Mouse (Mus musculus) forebrain, embryonic 14.5 days (tissue): ENCODE results near the gene Aqp12. TPM values are rescaled to one million over a fixed set of nuclear protein-coding genes. Genes with fewer than 3 reads are reported as not detected.

ENCODE experiments used
- ATAC-seq: fragments of 200-750 bp; cut with Nextera tagmentation; 2 replicates; pipeline ENCODE4 v1.8.0; 2017; ENCODE audit warnings: mild to moderate bottlenecking, moderate library complexity
- DNase-seq: peaks from one replicate; pipeline ENCODE4 v3.0.0-alpha.2; 2015; ENCODE audit warnings: low spot score
- H3K27ac ChIP-seq: fragments of 300-500 bp; sonication (generic); 2 replicates; pipeline ENCODE4 v1.5.1; 2014; ENCODE audit warnings: low read depth, mild to moderate bottlenecking, control low read depth, low read length, moderate library complexity
- H3K27me3 ChIP-seq: fragments of 300-500 bp; sonication (generic); replicated peaks from 2 replicates; pipeline ENCODE4 v1.6.1; 2014; ENCODE audit warnings: low read length, control low read depth, mixed read lengths; ENCODE audit not compliant: control insufficient read depth, insufficient read depth
- H3K36me3 ChIP-seq: fragments of 300-500 bp; sonication (generic); 2 replicates; pipeline ENCODE4 v1.6.1; 2014; ENCODE audit warnings: low read length, control low read depth; ENCODE audit not compliant: control insufficient read depth, insufficient read depth
- H3K4me1 ChIP-seq: fragments of 300-500 bp; sonication (generic); 2 replicates; pipeline ENCODE4 v1.6.1; 2014; ENCODE audit warnings: antibody characterized with exemption, low read length, control low read depth; ENCODE audit not compliant: control insufficient read depth, insufficient read depth
- H3K4me2 ChIP-seq: fragments of 300-500 bp; sonication (generic); 2 replicates; pipeline ENCODE4 v1.6.1; 2014; ENCODE audit warnings: mild to moderate bottlenecking, control low read depth, low read length
- H3K4me3 ChIP-seq: fragments of 300-500 bp; sonication (generic); 2 replicates; pipeline ENCODE4 v1.5.1; 2014; ENCODE audit warnings: low read depth, low read length, control low read depth
- H3K9ac ChIP-seq: fragments of 300-500 bp; sonication (generic); 2 replicates; pipeline ENCODE4 v1.6.1; 2014; ENCODE audit warnings: mild to moderate bottlenecking, low read length, control low read depth, moderate library complexity
- H3K9me3 ChIP-seq: fragments of 300-500 bp; sonication (generic); replicated peaks from 2 replicates; pipeline ENCODE4 v1.6.1; 2016; ENCODE audit warnings: low read length, control low read depth, mixed read lengths; ENCODE audit not compliant: control insufficient read depth
- WGBS: fragments of 180-500 bp; shearing (Covaris S2); extraction: QIAGEN DNeasy Blood & Tissue Kit; methylation state at CpG from one replicate; pipeline ENCODE4 v1.1.7; 2014; 5-methylcytosine and 5-hydroxymethylcytosine counted together
- polyA plus RNA-seq: library from polyadenylated mRNA; unstranded; fragments of >200 nt; fragmentation: Nextera tagmentation; extraction: Ambion mirVana; gene quantifications from 2 replicates; pipeline ENCODE4 v1.2.1, GENCODE M21; 2014

Gene Aqp12
- polyA plus RNA-seq, 1 experiment from 2014 or later: not detected

DNA sequence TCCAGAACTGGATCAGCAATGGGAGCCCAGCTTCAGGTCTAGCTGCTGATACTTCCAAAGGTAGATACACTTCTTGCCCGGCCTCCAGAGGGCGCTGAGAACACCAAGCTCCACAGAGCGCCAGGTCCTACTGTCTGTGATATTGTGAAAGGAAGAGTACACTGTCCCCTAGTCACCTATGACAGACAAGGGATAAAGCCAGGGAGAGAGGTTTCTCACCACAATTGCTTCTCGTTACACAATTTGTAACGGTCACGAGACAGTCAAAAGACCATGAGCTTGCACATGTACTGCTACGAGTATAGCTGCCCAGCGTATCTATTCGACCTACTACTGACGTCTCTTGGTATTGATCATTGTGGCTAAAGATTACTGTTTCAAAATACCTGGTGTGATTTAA is 23.3 kb downstream of the Aqp12 start:
- Histone ChIP-seq H3K4me3 (no peak overlapping the region), H3K9ac (no peak overlapping the region), H3K36me3 (peaks cover 96% of the 10 kb centered on the region), H3K4me1 (no peaks in the 10 kb centered on the region), H3K4me2 (no peak overlapping the region), H3K27ac (no peak overlapping the region), H3K9me3 (no peaks in the 10 kb centered on the region), H3K27me3 (no peaks in the 10 kb centered on the region)
- ATAC-seq (no peak), DNase-seq (no peak)
- 98% methylated on average over 10 of the region's 10 CpGs for WGBS

DNA sequence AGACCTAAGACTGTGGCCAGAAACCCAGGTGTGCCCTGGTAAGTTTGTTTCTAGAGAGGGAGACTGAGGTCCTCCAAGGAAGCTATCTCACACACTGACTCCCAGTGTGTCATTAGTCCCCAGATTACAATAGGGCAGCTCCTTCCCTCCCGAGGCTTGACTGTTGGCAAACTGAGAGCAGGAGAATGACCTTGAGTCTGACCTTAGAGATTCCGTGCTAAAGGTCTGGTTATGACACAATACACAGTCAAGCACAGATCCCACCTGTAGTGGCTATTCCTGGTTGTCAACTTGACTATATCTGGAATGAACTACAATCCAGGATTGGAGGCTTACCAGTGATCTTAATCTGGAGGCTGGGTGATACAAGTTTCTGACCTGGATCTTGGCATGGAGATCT is 23.9 kb downstream of the Aqp12 start:
- Histone ChIP-seq H3K27ac (no peak overlapping the region), H3K4me3 (no peak overlapping the region), H3K4me2 (no peak overlapping the region), H3K9me3 (no peaks in the 10 kb centered on the region), H3K27me3 (no peaks in the 10 kb centered on the region), H3K9ac (no peak overlapping the region), H3K36me3 (peaks cover 96% of the 10 kb centered on the region), H3K4me1 (no peaks in the 10 kb centered on the region)
- ATAC-seq (no peak), DNase-seq (no peak)
- WGBS: 82% methylated on average over 2 of the region's 2 CpGs

DNA sequence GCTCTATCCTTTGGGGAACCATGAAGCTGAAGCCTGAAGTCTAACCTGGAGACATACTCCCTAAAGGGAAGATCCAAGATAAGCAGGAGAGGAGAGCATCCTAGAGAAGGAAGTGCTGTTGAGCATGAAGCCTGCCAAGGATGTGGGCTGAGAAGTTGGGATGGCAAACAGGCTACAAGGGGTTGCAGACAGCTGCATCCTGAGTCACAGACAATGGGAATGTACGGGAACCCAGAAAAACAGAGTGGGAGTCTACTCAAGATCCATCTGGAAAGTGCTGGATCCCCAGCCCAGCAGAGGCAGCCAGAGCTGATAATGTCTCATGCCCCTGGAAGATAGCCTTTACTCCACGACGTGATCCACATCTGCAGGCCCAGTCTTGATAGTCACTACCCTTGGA is 25.1 kb downstream of the Aqp12 start:
- Histone ChIP-seq H3K4me1 (no peaks in the 10 kb centered on the region), H3K36me3 (peaks cover 96% of the 10 kb centered on the region), H3K4me2 (no peak overlapping the region), H3K9me3 (no peaks in the 10 kb centered on the region), H3K4me3 (no peak overlapping the region), H3K27ac (no peak overlapping the region), H3K9ac (no peak overlapping the region), H3K27me3 (no peaks in the 10 kb centered on the region)
- no peak for DNase-seq
- no peak for ATAC-seq
- 100% methylated on average over 3 of the region's 3 CpGs for WGBS

DNA sequence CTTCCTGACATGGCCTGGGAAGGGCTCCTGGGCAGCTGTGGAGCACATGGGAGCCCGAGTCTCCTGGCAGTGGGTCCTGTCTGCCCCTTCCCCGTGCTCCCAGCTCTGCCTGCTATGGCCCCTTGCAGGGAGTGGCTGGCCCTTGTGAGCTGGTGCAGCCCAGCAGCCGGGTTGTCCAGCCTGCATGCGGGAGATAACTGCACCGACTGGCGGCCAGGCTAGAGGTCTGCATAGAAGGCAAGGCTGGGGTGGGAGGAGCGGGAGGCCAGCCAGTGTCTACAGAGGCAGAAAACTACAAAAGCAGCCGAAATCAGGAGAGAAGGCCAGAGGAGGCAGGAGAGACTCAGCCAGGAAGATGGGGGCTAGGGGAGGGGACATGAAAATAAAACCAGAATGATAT is 27.9 kb downstream of the Aqp12 start:
- Histone ChIP-seq H3K36me3 (peaks cover 98% of the 10 kb centered on the region), H3K4me1 (no peaks in the 10 kb centered on the region), H3K9ac (no peak overlapping the region), H3K4me2 (no peak overlapping the region), H3K27ac (no peak overlapping the region), H3K27me3 (no peaks in the 10 kb centered on the region), H3K9me3 (no peaks in the 10 kb centered on the region), H3K4me3 (no peak overlapping the region)
- no peak for ATAC-seq
- 71% methylated on average over 8 of the region's 8 CpGs for WGBS
- DNase-seq: no peak

DNA sequence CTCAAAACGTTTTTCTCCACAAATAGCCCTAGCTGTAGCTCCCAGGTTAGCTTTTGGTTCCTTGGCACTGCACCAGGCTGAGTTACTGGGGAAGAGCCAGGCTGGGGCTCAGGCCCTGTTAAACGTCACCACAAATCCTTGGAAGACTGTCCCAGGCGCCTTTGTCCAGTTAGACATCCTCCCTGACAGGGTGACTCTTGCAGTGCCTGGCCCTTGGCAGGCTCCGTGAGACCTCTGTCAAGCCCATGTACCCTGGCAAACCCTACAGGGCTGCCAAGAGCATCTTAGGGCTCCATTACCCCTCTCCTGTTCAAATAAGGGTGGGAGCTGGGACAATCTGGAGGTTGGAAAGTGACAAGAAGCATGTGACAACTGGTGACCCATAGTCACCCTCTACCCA is 29.8 kb downstream of the Aqp12 start:
- Histone ChIP-seq H3K4me2 (no peak overlapping the region), H3K4me3 (no peak overlapping the region), H3K27me3 (no peaks in the 10 kb centered on the region), H3K27ac (no peak overlapping the region), H3K9ac (no peak overlapping the region), H3K4me1 (no peaks in the 10 kb centered on the region), H3K36me3 (peaks cover 98% of the 10 kb centered on the region), H3K9me3 (no peaks in the 10 kb centered on the region)
- no peak for ATAC-seq
- 74% methylated on average over 4 of the region's 4 CpGs for whole genome bisulfite sequencing
- DNase-seq: no peak

DNA sequence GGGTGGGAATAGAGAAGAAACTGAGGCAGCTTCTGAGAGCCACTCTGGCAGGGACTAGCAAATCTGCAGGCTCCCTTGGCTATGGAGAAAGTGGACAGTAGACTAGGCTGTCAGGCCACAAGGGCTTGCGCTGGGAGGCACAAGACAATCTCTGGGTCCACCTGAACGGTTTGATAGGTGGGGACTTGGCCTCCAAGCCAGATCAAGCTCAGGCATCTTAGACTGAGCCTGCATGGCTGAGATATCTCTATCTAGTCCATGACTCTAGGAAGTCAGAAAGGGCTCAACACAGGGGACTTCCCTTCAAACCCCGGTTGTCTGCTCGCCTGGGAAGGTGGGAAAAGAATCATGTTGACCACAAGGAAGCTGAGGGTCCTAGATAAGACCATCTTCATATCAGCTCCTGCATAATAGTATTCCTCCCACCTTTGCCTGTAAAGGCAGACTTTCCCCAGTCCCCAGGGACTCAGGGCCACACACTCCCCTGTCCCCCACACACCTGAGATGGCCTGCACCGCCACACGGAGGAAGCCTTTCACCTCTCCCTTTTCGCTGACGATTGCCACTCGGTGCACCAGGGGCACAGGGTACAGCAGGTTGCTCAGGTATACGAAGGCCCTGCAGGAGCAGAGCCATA is 40.1 kb downstream of the Aqp12 start:
- ATAC-seq (no peak), DNase-seq (no peak)
- WGBS: 88% methylated on average over 10 of the region's 10 CpGs
- Histone ChIP-seq H3K4me2 (no peak overlapping the region), H3K4me3 (no peak overlapping the region), H3K27me3 (no peaks in the 10 kb centered on the region), H3K36me3 (peaks cover 94% of the 10 kb centered on the region), H3K9me3 (no peaks in the 10 kb centered on the region), H3K27ac (no peak overlapping the region), H3K4me1 (no peaks in the 10 kb centered on the region), H3K9ac (no peak overlapping the region)

DNA sequence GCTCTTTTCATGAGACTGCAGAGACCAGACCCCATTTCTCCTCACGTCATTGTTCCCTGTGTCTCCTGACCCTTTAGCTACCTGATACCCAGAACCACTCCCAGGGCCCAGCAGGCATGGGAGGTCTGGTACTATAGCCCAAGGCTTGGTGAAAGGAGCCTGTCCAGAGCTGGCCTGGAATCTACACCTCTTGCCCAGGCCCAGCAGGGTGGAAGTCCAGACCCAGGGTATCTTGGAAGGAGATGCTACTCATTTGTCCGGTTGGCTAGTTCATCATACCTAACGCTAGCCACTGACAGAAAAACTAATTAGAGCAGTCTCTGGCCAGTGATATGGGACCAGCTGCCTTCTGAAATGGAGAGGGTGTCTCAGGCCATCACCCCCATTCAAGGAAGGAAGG is 43.9 kb downstream of the Aqp12 start:
- no peak for ATAC-seq

DNA sequence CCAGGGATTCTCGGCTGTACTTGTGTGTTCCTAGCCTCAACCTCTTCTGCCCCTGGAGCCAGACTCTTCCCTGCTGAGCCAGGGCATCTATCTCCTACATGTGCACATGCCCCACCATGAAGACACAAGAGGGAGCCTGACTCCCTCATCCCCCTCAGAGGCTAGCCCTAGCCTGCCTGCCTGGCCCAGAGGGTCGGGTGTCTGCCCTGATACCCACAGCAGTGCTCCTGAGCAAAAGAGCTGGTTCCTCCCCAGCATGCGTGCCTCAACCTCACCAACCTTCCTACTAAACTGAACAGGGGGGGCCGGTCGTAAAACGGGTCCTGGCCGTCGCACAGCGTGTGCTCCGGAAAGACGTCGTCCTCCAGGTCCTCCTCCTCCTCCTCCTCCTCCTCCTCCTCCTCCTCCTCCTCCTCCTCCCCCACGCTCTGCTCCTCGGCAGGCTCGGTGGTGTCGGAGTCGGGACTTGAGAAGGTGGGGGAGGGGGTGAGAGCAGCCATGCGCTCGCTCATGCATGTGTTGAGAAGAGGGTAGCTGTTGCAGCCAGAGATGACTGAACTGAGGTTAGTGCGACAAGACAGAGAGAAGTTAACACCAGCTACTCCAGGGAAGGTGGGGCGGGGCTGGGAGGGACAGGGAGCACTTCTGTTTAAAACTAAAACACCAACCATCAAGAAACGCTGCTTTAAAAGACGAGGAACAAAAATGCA is 45.1 kb downstream of the Aqp12 start:
- ATAC-seq (no peak), DNase-seq (no peak)
- WGBS: 60% methylated on average over 19 of the region's 23 CpGs
- H3K4me3 ChIP-seq: no peak overlapping the region
- peaks cover 97% of the 10 kb centered on the region for H3K36me3 ChIP-seq
- no peaks in the 10 kb centered on the region for H3K9me3 ChIP-seq
- no peak overlapping the region for H3K9ac ChIP-seq
- no peak overlapping the region for H3K27ac ChIP-seq
- no peak overlapping the region for H3K4me2 ChIP-seq
- H3K4me1 ChIP-seq: no peaks in the 10 kb centered on the region
- H3K27me3 ChIP-seq: no peaks in the 10 kb centered on the region

More for the DNA sequence above, 43.9 kb downstream of the Aqp12 start:
- H3K4me1 ChIP-seq: no peaks in the 10 kb centered on the region
- H3K27me3 ChIP-seq: no peaks in the 10 kb centered on the region
- H3K27ac ChIP-seq: no peak overlapping the region
- no peaks in the 10 kb centered on the region for H3K9me3 ChIP-seq
- no peak overlapping the region for H3K4me2 ChIP-seq
- no peak overlapping the region for H3K4me3 ChIP-seq
- H3K36me3 ChIP-seq: peaks cover 97% of the 10 kb centered on the region
- 84% methylated on average over 3 of the region's 3 CpGs for WGBS
- H3K9ac ChIP-seq: no peak overlapping the region
- DNase-seq: no peak
